Mouse (Mus musculus) urinary bladder, postnatal 36 days (tissue): ENCODE results near the gene Kntc1.
A peak's percentile ranks its signal among the peaks of the same experiment; 100 is the strongest.
"Not testable (repeated sequence)": the region's sequence is repeated elsewhere in the genome, so short reads cannot be mapped to it uniquely, and the experiment has no call there.

ENCODE experiments used
- DNase-seq, 2 experiments: peaks; one replicate each; pipeline ENCODE4 v3.0.0; 2022; ENCODE audit warnings: low spot score in 2 of 2, mixed read lengths in 1 of 2

Kntc1 gene

DNA sequence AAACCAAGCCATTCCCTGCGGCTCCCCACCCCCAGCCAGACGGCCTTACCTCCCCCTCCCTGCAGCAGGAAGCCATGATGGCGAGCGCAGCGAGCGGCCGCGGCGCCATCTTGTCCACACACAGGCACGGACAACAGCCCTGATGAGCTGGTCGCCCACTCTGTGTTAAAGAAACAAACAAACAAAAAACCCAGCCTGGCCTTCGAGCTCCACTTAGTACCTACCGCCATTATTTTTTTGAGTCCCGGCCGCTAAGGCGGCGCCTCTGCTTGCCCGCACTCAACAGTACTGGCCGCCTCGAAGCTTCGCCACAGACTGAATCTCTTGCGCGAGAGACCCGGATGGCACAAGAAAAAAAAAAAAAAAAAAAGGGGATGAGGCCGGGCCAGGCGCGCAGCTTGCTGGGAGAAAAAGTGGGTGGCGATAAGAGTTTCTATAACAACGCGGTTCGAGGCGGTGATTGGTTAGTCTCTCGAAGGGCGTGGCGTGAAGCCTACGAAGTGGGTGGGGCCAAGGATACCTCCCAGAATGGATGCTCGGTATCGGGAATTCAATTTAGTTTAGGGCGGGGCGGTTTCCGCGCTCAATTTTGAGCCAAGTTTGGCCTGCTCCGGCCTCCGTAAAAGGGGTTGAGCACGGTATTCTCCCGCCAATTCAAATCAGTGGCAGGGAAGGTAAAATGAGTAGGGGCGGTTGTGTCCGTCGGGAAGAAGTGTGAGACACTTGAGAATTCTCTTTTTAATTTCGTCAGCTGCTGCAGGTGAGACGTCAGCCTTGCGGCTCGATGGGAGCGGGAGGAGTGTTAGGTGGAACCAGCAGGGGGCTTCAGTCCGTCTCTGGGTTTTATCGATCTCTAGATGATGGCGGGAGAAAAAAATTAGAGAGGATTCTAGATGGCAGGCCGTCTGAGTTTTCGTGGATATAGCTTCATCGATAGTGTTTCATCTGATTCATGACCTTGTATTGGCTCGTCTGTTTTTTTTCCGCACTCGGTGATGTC, at the start of gene Kntc1, which contains the start of gene Rsrc2:
Gene Kntc1 (plus strand): TSS at position 652 of the 1,000 bp plus-strand sequence.
Gene Rsrc2 (minus strand): TSS at position 350 of the 1,000 bp plus-strand sequence.
- peak; percentile 99 for DNase-seq

DNA sequence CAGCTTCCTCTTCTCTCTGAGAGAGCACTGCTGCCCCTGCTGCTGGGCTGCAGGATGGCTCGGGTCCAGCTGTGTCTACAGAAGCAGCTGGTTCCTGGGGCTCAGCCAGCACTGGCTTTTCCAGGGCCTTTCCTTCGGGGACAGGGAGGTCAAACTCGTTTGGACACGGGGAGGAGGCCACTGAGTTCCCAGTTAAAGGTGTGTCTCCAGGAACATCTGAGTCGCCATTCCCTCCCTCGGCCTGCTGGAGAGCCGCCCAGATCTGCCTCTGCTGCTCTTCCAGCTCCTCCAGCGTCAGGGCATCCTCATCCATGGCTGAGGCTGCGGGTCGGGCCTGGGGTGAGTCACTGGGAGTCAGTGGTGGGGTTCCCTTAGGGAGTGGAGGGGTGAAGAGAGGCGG, 48.9 kb upstream of the Kntc1 start:
- peak in 1 of 2 experiments; percentile 66 for DNase-seq

DNA sequence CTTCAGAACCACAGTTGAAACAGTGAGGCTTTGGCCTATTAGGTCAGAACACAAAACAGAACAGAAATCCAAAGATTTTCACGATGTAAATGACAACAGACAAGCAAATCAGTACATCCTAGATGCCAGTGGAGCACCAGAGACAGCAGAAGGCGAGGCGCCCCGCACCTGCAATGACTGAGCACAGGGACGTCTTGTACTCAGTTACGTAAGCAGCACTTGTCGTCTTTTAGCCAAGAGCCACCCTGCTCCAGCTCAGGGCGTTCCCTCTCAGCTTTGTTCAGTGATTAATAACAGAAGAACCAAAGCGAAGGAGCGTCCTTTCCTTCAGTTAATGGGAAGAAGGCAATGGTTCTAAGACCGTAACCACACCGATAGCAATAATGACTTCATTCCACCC, 40.9 kb upstream of the Kntc1 start:
- no peak for DNase-seq

DNA sequence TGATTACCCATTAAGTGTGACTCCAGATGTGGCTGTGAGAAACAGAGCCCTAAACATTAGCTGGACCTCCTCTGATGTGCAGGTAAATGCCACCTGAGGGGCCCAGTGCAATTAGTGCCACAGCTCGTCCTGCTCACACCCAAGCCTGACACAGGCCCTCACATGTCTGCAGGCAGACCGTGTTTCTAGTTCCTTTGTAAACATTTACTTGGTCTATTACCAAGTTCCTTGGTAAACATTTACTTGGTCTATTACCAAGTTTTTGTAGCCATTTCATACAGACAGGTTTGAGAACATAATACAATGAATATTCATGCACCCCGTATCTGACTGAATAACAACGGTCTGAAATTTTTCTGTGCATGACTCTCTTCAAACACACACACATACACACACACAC, 39.9 kb upstream of the Kntc1 start:
- peak in 1 of 2 experiments; percentile 36 for DNase-seq

DNA sequence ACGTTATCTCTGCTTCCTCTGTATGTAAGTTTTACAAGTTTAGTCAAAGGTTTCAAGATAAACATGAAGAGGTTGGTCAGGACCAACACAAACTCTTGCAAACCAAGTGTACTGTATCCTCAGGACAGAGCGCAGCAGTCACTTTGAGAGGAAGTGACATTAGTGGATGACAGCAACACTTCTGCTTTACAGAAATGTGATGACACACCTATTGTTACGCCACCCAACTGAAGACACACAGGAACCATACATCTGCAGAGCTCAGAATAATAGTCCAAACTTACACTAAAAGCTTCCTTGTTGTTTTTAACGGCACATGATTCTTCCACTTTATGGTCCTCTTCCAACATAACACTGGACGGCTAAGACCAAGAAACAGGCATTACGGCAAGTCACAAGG, 35.7 kb upstream of the Kntc1 start:
- no peak for DNase-seq

DNA sequence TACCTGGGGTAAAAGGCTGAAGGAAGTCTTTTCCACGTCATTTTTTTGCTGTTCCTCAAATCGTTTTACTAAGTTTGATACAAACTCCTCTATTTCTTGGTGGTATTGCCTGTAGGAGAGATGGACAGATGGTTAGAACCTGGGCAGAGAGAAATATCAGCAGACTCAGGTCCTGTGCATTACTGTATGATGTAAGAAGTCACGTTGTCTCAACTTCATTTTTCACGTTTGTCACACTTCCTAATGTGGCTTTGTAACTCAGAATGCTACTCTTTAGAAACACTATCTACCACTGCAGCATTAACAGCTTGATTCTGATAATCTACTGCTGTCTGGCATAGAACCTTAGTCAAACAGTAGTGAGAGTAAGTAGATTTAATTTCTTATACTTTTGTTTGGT, 34.9 kb upstream of the Kntc1 start:
- DNase-seq, result no peak

DNA sequence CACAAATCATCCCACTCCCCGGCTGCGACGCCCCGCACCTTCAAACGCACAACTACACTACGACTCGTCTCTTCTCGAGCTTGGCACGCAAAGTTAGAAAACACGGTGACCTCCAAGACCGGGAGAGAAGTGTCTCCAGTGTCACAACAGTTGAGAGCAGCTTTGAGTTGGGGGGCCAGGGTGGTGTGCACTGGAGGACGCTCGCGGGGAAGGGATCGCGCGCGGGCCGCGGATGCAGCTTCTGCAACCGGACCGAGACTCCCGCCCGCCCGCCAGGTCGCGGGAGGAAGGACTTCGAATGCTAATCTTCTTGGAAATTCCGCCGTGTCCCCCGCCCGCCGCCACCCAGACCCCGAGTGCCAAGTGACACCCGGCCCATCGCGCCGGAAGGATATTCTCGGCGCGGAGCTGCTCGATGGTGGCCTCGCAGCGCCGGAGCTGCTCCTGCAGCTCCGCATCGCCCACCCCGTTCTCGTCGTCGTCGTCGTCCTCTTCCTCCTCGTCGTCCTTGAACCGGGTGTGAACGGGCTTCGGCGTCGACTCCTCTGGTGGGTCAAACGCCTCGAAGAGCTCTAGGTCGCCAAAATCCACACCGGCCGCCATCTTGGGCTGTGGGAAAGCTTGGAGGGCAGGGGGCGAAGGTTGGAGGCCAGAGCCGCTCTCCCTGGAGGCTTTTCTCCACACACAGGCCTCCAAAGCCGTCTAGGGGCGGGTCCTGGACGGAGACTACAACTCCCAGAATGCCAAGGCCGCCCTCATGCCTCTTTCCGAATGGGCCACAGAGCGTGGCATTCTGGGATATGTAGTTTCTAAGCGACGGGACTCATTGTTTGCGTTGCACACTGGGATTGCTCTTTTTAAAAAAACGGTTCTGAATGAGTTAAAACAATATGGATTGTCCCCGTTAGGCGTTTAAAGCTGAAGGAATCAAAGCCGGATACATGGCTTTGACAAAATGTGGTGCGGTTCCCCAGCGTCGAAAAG, 28.9 kb upstream of the Kntc1 start, which contains the start of gene Zcchc8:
Gene Zcchc8 (minus strand): TSS at position 773 of the 984 bp plus-strand sequence.
- peak; percentile 92 to 96 for DNase-seq

DNA sequence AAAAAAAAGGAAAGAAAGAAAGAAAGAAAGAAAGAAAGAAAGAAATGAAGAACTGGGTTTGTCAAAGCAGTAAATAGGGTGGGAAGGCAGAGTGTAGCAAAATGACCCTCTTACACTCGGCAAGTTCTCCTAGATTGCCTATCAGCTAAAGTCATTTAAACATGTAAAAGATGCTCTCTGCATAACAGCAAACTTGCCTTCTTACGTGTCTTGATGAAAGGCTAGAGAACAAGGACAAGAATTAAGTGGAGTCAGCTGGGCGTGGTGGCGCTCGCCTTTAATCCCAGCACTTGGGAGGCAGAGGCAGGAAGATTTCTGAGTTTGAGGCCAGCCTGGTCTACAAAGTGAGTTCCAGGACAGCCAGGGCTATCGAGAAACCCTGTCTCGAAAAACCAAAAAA, 25.7 kb upstream of the Kntc1 start:
- not testable (repeated sequence) for DNase-seq

DNA sequence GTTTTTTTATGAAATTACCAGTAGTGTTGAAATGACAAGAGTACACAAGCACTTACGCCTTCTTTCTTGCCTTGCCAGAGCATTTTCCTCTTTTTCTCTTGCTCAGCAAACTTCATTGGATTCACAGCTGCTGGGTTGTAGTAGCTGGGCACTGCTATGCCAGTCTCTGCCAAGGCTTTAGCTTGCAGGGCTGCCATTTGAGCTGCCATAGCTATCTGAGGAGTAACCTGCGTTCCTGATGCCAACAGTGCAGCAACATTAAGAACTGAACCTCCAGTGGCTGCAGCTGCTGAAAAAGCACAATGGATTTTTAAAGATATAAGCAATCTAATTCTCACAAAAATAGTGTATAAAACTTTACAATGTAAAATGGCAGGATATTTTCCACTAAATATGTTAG, 18.5 kb upstream of the Kntc1 start:
- DNase-seq, result no peak

DNA sequence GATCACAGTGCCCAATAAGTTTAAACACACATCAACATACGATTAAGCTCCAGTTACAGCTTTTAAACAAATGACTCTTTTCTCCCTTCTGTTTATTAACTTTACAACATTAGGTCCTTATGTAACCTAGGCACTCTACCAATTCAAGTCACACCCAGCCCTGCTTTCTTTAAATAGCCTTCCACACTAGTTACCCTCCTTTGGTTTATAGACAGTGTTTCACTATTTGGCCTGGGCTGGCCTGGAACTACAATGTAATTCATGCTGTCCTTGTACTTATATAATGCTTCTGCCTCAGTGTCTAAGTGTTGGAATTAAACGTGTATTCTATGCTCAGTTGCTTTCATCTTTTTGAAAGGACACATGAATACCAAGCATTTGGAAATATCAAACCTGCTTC, 5.2 kb upstream of the Kntc1 start:
- no peak for DNase-seq

DNA sequence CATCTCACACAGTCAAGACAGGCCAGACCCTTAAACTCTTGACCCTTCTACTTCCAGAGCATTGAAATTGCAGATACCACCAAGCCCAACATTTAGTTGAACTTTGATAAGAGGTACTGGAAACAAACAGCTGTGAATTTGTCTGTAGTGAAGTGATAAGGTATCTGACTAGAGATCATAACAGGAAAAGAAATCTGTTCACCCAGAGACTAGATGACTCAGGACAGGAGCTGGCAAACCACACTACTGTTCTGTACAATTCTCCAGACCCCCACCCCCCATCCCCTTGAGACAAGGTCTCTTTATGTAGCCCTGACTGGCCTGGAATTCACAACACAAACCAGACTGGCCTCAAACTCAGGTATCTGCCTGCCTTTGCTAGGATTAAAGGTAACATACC, 3.3 kb upstream of the Kntc1 start:
- DNase-seq, result no peak

DNA sequence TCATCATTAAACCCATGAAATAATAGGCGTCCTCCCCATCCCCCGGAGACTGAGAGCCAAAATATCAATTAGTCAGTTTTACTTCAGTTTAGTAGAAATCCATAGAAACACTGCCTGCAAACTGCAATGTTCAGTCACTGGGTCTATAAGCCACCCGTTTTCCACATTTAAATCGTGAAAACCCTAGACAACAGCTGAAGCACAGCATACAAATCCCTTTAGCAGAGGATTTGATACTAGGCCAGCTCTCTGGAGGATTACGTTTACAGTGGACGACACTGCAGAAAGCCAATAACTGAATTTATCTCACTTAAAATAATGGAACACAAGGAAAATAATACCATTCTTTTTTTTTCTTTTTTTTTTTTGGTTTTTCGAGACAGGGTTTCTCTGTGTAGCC, 1.9 kb upstream of the Kntc1 start:
- DNase-seq, result no peak

DNA sequence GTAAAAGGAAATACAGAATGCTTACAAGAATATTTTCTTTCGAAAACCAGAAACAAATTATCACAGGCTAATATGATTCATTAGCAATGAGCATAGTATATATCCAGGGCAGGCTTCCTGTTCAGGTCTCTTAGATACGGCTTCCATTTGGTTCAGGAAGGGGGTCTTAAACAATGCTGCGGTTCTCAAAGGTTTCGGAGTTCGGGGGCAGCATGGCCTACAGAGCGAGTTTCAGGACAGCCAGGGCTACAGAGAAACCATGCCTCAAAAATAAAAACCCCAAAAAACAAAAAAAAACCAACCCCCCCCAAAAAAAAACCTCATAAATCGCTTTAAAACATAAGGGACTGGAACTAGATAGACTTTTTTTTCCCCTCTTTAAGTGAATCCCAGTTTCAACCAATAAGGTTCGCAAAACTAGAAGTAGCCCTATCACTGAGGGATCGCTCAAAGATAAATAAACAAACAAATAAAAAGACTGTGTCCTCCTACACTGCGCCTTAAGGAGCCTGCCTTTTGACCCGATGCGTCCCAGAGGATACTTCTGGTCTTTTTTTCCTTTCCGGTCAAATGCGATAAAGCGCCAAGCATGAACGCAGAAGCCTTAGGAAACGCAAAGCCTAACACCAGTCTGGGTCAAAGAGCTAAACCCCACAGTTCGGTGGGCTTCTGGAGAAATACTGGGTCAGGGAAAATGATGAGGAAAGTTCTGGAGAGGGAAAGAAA, 1.0 kb upstream of the Kntc1 start:
- no peak for DNase-seq

DNA sequence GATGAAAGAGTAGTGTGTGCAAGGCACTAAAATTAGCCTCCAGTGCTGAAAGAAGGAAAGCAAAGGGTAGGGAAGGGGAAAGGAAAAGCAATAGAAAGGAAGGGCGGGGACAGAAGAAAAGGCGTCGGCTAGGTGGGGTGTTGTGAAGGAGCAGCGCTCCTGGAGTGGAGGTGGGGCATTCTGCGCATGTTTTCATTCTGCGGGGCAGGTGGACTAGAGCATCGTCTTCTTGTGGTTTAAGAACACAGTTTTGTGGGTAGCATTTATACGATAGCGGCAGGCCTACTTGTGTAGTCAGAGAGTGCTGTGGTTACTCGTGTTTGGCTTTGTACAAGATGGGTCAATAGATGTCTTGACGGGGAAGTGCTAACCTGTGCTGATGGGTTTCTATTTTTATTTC, 16.0 kb downstream of the Kntc1 start:
- no peak for DNase-seq

DNA sequence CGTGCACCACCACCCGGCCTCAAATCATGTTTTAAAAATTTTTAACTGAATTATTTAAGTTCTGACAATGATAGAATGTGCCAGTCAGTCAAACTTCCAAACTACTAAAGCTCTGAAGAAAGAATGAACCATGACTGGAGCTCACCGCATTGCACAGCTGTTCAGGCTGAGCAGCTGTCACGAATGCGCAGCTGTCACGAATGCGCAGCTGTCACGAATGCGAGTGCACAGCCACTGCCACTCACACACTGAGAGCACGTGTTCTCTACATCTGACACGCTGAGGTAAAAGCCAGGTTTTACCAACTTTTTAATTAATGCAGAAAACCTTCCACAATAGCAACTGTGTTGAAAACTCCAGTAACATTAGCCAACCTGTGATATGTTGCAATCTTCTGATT, 16.9 kb downstream of the Kntc1 start:
- DNase-seq, result not testable (repeated sequence)

DNA sequence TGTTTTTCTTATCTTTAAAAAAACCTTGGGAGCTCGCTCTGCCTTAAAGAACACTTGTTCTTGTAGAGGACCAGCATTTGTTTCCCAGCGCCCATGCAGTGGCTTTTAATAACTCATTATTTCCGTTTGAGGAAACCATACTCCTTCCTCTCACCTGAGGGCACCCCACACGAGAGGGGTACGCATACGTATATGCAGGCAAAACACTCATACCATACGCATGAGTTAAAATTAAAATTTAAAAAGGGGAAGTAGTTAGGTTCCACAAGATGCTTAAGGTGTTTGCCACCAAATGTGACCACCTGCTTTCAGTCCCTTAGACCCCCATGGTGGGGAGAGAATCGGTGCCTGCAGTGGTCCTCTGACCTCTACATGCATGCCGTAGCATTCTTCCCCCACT, 23.9 kb downstream of the Kntc1 start:
- no peak for DNase-seq

DNA sequence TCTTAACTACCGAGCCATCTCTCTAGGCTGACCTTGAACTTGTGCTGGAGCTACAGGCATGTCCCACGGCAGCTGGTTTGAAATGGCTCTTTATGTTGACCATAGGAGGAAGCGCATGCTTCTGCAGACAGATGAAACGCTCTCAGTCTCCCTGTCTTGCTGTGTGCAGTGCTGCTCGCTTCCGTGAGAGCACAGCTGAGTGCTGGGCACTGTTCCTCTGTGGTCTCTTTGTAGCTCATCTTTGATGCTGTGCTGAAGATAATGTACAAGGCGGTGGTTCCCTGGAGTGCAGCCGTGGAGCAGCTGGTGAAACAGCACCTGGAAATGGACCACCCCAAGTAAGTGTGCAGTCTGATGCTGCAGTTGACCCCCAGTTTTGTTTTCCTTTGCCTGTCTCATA, 31.2 kb downstream of the Kntc1 start:
- no peak for DNase-seq

DNA sequence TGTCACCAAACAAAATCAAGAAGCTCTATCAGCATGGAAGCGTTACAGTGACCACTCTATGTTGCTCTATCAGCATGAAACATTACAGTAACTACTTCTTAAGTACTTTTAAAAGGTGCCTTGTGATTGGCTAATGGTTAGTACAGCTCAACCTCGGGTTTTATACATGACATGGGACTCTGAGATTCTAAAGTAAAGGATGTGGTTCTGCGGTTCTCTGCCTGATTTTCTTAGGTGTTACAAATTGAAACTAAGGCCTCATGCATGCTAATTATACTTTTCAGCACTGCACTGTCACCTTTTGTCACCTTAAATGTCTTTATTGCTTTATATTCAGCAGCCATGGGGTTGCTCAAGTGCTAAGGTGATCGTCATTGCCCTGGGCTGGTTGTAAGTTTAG, 32.3 kb downstream of the Kntc1 start:
- DNase-seq, result no peak

DNA sequence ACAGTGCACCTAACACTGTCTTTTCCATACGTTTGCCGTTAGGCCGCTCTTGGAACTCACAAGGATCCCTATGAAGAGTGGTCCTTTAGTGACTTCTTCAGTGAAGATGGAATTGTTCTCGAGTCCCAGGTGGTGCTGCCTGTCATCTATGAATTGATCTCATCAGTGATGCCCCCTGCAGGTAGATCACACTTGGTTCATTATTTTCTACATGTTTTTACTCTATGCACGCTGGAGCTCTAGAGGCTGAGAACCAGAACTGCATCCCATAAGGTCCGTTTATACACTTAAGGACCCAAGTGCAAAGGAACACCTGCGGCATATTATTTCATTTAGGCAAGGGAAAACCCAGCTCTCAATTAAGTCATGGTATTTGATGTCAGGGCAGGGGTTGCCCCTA, 39.5 kb downstream of the Kntc1 start:
- DNase-seq, result no peak

DNA sequence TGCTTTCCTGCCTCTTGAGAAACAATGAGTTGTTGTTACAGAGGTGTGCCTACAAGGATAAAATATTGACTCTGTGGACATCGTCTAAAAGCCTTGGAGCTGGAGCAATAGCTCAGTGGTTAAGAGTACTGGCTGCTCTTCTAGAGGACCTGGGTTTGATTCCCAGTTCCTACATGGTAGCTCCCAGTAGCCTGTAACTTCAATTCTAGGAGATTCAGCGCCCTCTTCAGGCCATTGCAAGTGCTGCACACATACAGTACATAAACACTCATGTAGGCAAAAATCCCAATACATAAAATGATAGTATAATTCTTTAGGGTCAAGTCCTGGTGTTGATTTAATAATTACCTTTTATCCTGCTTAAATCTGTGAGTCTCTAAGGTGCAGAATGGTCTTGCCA, 43.6 kb downstream of the Kntc1 start:
- DNase-seq, result no peak

DNA sequence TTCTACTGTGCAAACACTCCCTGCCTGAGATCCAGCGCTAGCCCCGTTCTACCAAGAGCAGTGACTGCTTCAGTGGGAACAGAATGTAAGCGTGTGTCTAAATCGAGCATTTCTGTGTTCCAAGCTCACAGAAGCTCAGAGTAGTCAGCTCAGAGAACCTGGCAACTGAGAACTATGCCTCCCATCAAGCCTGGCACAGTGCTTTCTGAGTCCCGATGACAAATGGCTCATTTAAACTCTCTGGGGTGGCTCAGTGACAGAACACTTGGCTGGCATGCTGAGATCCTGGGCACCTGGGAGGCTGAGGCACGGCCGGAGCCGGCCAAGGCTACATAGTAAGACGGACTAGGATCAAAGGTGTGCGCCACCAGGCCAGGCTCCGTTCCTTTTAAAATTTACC, 56.8 kb downstream of the Kntc1 start:
- no peak for DNase-seq
